Comparison of ENCODE assay signal across 17 mouse cellular contexts in the genomic region with DNA sequence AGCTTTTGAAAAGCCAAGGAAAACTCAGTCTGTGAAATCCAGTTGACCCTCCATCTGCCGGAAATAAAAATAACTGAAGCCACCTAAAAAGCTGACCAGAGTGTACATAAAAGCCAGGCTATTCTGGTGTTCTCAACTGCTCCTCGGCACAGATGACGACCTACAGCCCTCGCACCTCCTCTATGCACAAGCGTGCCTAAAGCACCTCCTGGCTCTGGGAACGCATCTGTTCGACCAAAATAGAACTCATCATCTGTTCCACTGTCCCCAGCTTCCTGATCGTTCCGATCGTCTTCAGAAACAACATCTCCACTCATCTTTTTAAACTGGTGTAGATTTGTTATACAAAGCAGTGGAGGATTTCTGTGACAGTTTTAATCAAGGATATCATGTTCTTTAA.
A peak's percentile ranks its signal among the peaks of the same experiment; 100 is the strongest.
DNase-seq lines count a peak whose midpoint lies in the region; ATAC-seq and TF ChIP-seq lines count a peak whose summit lies in the region.
"Had no signal": no experiment of that assay in that cellular context is flagged by ENCODE, and none has a peak within 500 bp of the region (broad histone marks: within the 10 kb centered on the region; RNA-seq: fewer than 3 reads in every experiment).

No protein-coding gene starts in this region.

- no peak overlapping the region for H3K4me3 ChIP-seq in forebrain, embryonic 13.5 days
- H3K4me3 ChIP-seq in forebrain, embryonic 12.5 days (replicated peaks), result no peak overlapping the region
- no peak overlapping the region for H3K4me3 ChIP-seq in heart, embryonic 16.5 days (ENCODE audit: low read length)
- H3K4me3 ChIP-seq in midbrain, embryonic 13.5 days (replicated peaks), result no peak overlapping the region
- no peak overlapping the region for H3K4me3 ChIP-seq in midbrain, embryonic 11.5 days (ENCODE audit: low read depth, low read length)
- no peak overlapping the region for H3K4me3 ChIP-seq in midbrain, embryonic 16.5 days (ENCODE audit: low read depth, low read length)
- H3K4me3 ChIP-seq in liver, postnatal 0 days (ENCODE audit: low read depth, low read length), result no peak overlapping the region
- H3K4me3 ChIP-seq: hindbrain, embryonic 15.5 days; liver, embryonic 15.5 days; myocyte had no signal

- no peak for ATAC-seq in forebrain, embryonic 13.5 days
- no peak for ATAC-seq in forebrain, embryonic 12.5 days (ENCODE audit: low FRiP score)
- no peak for ATAC-seq in heart, embryonic 16.5 days (replicated peaks; ENCODE audit: extremely low read depth, insufficient read depth, low FRiP score)
- no peak for ATAC-seq in midbrain, embryonic 13.5 days
- no peak for ATAC-seq in midbrain, embryonic 11.5 days (ENCODE audit: low FRiP score)
- no peak for ATAC-seq in midbrain, embryonic 16.5 days
- no peak for ATAC-seq in liver, postnatal 0 days

- no peaks in the 10 kb centered on the region for H3K36me3 ChIP-seq in forebrain, embryonic 13.5 days (ENCODE audit: poor library complexity, severe bottlenecking)
- H3K36me3 ChIP-seq in forebrain, embryonic 12.5 days (replicated peaks), result 0 out of 2 replicates have a peak, but pooled peaks cover 2% of the 10 kb centered on the region
- no peaks in the 10 kb centered on the region for H3K36me3 ChIP-seq in heart, embryonic 16.5 days (ENCODE audit: control insufficient read depth, insufficient read depth)
- no peaks in the 10 kb centered on the region; the same call in 1 of the 2 replicates for H3K36me3 ChIP-seq in midbrain, embryonic 13.5 days
- H3K36me3 ChIP-seq in midbrain, embryonic 11.5 days (ENCODE audit: control insufficient read depth, insufficient read depth, low read length), result no peaks in the 10 kb centered on the region
- no peaks in the 10 kb centered on the region for H3K36me3 ChIP-seq in midbrain, embryonic 16.5 days (ENCODE audit: control insufficient read depth, insufficient read depth, low read length)
- no peaks in the 10 kb centered on the region for H3K36me3 ChIP-seq in liver, postnatal 0 days (replicated peaks; ENCODE audit: insufficient read depth, low read length)
- H3K36me3 ChIP-seq: hindbrain, embryonic 15.5 days; liver, embryonic 15.5 days had no signal

- 62% methylated on average over 10 of the region's 10 CpGs for WGBS in forebrain, embryonic 13.5 days
- 77% methylated on average over 10 of the region's 10 CpGs for WGBS in forebrain, embryonic 12.5 days
- 44% methylated on average over 10 of the region's 10 CpGs for WGBS in heart, embryonic 16.5 days
- 63% methylated on average over 10 of the region's 10 CpGs for WGBS in midbrain, embryonic 13.5 days
- WGBS in midbrain, embryonic 11.5 days, result 80% methylated on average over 10 of the region's 10 CpGs
- 45% methylated on average over 10 of the region's 10 CpGs for WGBS in midbrain, embryonic 16.5 days
- 78% methylated on average over 10 of the region's 10 CpGs for WGBS in liver, postnatal 0 days (ENCODE audit: insufficient replicate concordance)

- intact Hi-C loops in heart, postnatal 14 days (cut with DNase I), result no loop called here

- no peaks in the 10 kb centered on the region for H3K9me3 ChIP-seq in forebrain, embryonic 13.5 days (replicated peaks)
- no peaks in the 10 kb centered on the region for H3K9me3 ChIP-seq in forebrain, embryonic 12.5 days
- no peaks in the 10 kb centered on the region for H3K9me3 ChIP-seq in heart, embryonic 16.5 days (replicated peaks; ENCODE audit: control insufficient read depth, low read length)
- H3K9me3 ChIP-seq in midbrain, embryonic 13.5 days, result no peaks in the 10 kb centered on the region
- no peaks in the 10 kb centered on the region for H3K9me3 ChIP-seq in midbrain, embryonic 11.5 days (ENCODE audit: control insufficient read depth, low read length)
- no peaks in the 10 kb centered on the region for H3K9me3 ChIP-seq in midbrain, embryonic 16.5 days (replicated peaks; ENCODE audit: control insufficient read depth, low read length, poor library complexity, severe bottlenecking)
- H3K9me3 ChIP-seq in liver, postnatal 0 days (ENCODE audit: low read length), result no peaks in the 10 kb centered on the region
- H3K9me3 ChIP-seq: hindbrain, embryonic 15.5 days; liver, embryonic 15.5 days had no signal

- H3K27me3 ChIP-seq in forebrain, embryonic 13.5 days, result no peaks in the 10 kb centered on the region
- H3K27me3 ChIP-seq in forebrain, embryonic 12.5 days, result no peaks in the 10 kb centered on the region
- no peaks in the 10 kb centered on the region for H3K27me3 ChIP-seq in heart, embryonic 16.5 days (ENCODE audit: control insufficient read depth, insufficient read depth, low read length)
- H3K27me3 ChIP-seq in midbrain, embryonic 13.5 days, result no peaks in the 10 kb centered on the region
- no peaks in the 10 kb centered on the region for H3K27me3 ChIP-seq in midbrain, embryonic 11.5 days (ENCODE audit: control insufficient read depth, insufficient read depth, low read length)
- H3K27me3 ChIP-seq in midbrain, embryonic 16.5 days (ENCODE audit: control insufficient read depth, insufficient read depth, low read depth, low read length), result no peaks in the 10 kb centered on the region
- no peaks in the 10 kb centered on the region for H3K27me3 ChIP-seq in liver, postnatal 0 days (ENCODE audit: insufficient read depth, low read length)
- H3K27me3 ChIP-seq: hindbrain, embryonic 15.5 days; liver, embryonic 15.5 days had no signal

- TF ChIP-seq CTCF in liver, postnatal 0 days (IDR thresholded peaks at IDR 0.05; ENCODE audit: low read depth), result no peak

- H3K4me1 ChIP-seq in forebrain, embryonic 13.5 days, result peaks cover 86% of the 10 kb centered on the region
- peaks cover 88% of the 10 kb centered on the region for H3K4me1 ChIP-seq in forebrain, embryonic 12.5 days
- peaks cover 7% of the 10 kb centered on the region for H3K4me1 ChIP-seq in heart, embryonic 16.5 days (ENCODE audit: control insufficient read depth, insufficient read depth, low read length)
- peaks cover 92% of the 10 kb centered on the region for H3K4me1 ChIP-seq in midbrain, embryonic 13.5 days (replicated peaks)
- peaks cover 45% of the 10 kb centered on the region for H3K4me1 ChIP-seq in midbrain, embryonic 11.5 days (ENCODE audit: control insufficient read depth, insufficient read depth, low read length)
- H3K4me1 ChIP-seq in midbrain, embryonic 16.5 days (ENCODE audit: control insufficient read depth, insufficient read depth, low read length), result peaks cover 70% of the 10 kb centered on the region
- H3K4me1 ChIP-seq in liver, postnatal 0 days (ENCODE audit: insufficient read depth), result no peaks in the 10 kb centered on the region
- H3K4me1 ChIP-seq: liver, embryonic 15.5 days had no signal

- H3K27ac ChIP-seq in forebrain, embryonic 13.5 days, result peak overlapping the region; percentile 41
- H3K27ac ChIP-seq in forebrain, embryonic 12.5 days, result no peak overlapping the region
- H3K27ac ChIP-seq in heart, embryonic 16.5 days (ENCODE audit: low read length), result no peak overlapping the region
- peak overlapping the region; percentile 55 for H3K27ac ChIP-seq in midbrain, embryonic 13.5 days
- no peak overlapping the region for H3K27ac ChIP-seq in midbrain, embryonic 11.5 days (ENCODE audit: low read depth, low read length)
- H3K27ac ChIP-seq in midbrain, embryonic 16.5 days (ENCODE audit: low read length), result no peak overlapping the region
- no peak overlapping the region for H3K27ac ChIP-seq in liver, postnatal 0 days (ENCODE audit: low read depth)
- H3K27ac ChIP-seq: hindbrain, embryonic 15.5 days; liver, embryonic 15.5 days had no signal

- peak overlapping the region; percentile 8; the same call in 1 of the 2 replicates for H3K4me2 ChIP-seq in forebrain, embryonic 13.5 days
- no peak overlapping the region for H3K4me2 ChIP-seq in forebrain, embryonic 12.5 days
- 0 out of 2 replicates have a peak overlapping the region, but pooled peaks have one; percentile 11 for H3K4me2 ChIP-seq in heart, embryonic 16.5 days (ENCODE audit: low read depth, low read length)
- H3K4me2 ChIP-seq in midbrain, embryonic 13.5 days (replicated peaks), result peak overlapping the region; percentile 3; the same call in 1 of the 2 replicates
- no peak overlapping the region for H3K4me2 ChIP-seq in midbrain, embryonic 11.5 days
- H3K4me2 ChIP-seq in midbrain, embryonic 16.5 days (ENCODE audit: low read length), result peak overlapping the region; percentile 1; the same call in 1 of the 2 replicates
- no peak overlapping the region for H3K4me2 ChIP-seq in liver, postnatal 0 days (ENCODE audit: low read depth, low read length)
- H3K4me2 ChIP-seq: hindbrain, embryonic 15.5 days; liver, embryonic 15.5 days had no signal

- DNase-seq in heart, postnatal 14 days, result no peak
- no peak for DNase-seq in midbrain, embryonic 11.5 days (ENCODE audit: low spot score, missing footprints)
- DNase-seq in liver, postnatal 0 days, result no peak
- DNase-seq: cerebellum, postnatal 25 days; gastrocnemius, postnatal 25 days; kidney, adult 18-20 months; kidney, postnatal 10 days; lung, postnatal 10 days; thymus, postnatal 25 days had no signal

- no peak overlapping the region for H3K9ac ChIP-seq in forebrain, embryonic 13.5 days
- H3K9ac ChIP-seq in forebrain, embryonic 12.5 days, result no peak overlapping the region
- no peak overlapping the region for H3K9ac ChIP-seq in heart, embryonic 16.5 days (ENCODE audit: low read length)
- peak overlapping the region; percentile 40; the same call in 1 of the 2 replicates for H3K9ac ChIP-seq in midbrain, embryonic 13.5 days (replicated peaks)
- H3K9ac ChIP-seq in midbrain, embryonic 11.5 days (ENCODE audit: low read length), result no peak overlapping the region
- H3K9ac ChIP-seq in midbrain, embryonic 16.5 days (ENCODE audit: low read depth, low read length), result no peak overlapping the region
- H3K9ac ChIP-seq in liver, postnatal 0 days (replicated peaks), result no peak overlapping the region
- H3K9ac ChIP-seq: hindbrain, embryonic 15.5 days; liver, embryonic 15.5 days had no signal

- no peak for TF ChIP-seq EP300 in liver, postnatal 0 days (IDR thresholded peaks at IDR 0.05; ENCODE audit: low read depth)

Comparison
In these comparisons a context has a peak if more than half of its experiments do, and no peak if none do; other contexts are left out.
1. H3K27ac ChIP-seq: peak in forebrain, embryonic 13.5 days (single experiment) and midbrain, embryonic 13.5 days (single experiment); none in forebrain, embryonic 12.5 days (single experiment), heart, embryonic 16.5 days (single experiment), midbrain, embryonic 11.5 days (single experiment), midbrain, embryonic 16.5 days (single experiment) and liver, postnatal 0 days (single experiment).
2. H3K4me2 ChIP-seq: peak in forebrain, embryonic 13.5 days (single experiment), heart, embryonic 16.5 days (single experiment), midbrain, embryonic 13.5 days (single experiment) and midbrain, embryonic 16.5 days (single experiment); none in forebrain, embryonic 12.5 days (single experiment), midbrain, embryonic 11.5 days (single experiment) and liver, postnatal 0 days (single experiment).